Mouse (Mus musculus): Measurements from ENCODE around the gene Cenpl. TPM values are rescaled to one million over a fixed set of nuclear protein-coding genes. Genes with fewer than 3 reads are reported as not detected.

Gene Cenpl
- polyA plus RNA-seq, 1 experiment: 1.7 TPM

GRCm38 (mm10) chr1:161034435-161035280 lies 35.9 kb upstream of the Cenpl start, which contains the start of gene Zbtb37:
Gene Zbtb37 (minus strand): TSS chr1:161034849.
- TF ChIP-seq CTCF (IDR thresholded peaks at IDR 0.05; ENCODE audit: extremely low read depth, insufficient read depth, low read length) (no peak), POLR2A (IDR thresholded peaks at IDR 0.05; ENCODE audit: extremely low read depth, insufficient read depth, low read length) (peak; percentile 100)
- peak within 1 kb of the TSS; percentile 91 for H3K4me3 ChIP-seq (ENCODE audit: insufficient read depth, low read length)
- peak within 1 kb of the TSS; percentile 80 for H3K27ac ChIP-seq (ENCODE audit: insufficient read depth, low read length)
- no peaks in the 10 kb centered on the region; the same call in 1 of the 2 replicates for H3K4me1 ChIP-seq (ENCODE audit: control insufficient read depth, insufficient read depth, low read length)

DNA sequence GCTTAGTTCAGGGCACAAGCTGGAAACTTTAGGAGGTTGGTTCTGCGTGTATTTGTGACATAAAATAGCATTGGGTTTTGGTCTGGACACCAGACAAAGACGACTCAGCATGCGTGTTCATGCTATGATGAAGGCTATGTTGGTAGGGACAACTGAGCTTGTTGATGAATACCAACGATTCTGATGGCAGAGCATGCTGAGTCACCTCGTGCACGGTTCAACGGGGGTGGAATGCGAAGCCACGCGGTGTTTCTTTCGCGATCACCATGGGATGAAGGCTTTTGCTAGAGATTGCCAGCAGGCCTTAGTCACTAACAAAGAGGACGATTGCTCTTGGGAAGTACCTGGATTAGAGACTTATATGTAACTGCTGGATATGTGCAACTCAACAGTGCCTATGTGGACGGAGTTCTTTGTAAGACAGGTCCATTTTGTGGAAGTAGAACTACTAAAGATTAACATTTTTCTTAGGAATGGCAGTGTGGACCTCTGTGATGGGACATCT lies 35.2 kb upstream of the Cenpl start:
- peak overlapping the region; percentile 91 for H3K4me3 ChIP-seq (ENCODE audit: insufficient read depth, low read length)
- H3K27ac ChIP-seq (ENCODE audit: insufficient read depth, low read length): peak overlapping the region; percentile 80
- TF ChIP-seq CTCF (IDR thresholded peaks at IDR 0.05; ENCODE audit: extremely low read depth, insufficient read depth, low read length) (no peak), POLR2A (IDR thresholded peaks at IDR 0.05; ENCODE audit: extremely low read depth, insufficient read depth, low read length) (no peak)
- no peaks in the 10 kb centered on the region; the same call in 1 of the 2 replicates for H3K4me1 ChIP-seq (ENCODE audit: control insufficient read depth, insufficient read depth, low read length)

DNA sequence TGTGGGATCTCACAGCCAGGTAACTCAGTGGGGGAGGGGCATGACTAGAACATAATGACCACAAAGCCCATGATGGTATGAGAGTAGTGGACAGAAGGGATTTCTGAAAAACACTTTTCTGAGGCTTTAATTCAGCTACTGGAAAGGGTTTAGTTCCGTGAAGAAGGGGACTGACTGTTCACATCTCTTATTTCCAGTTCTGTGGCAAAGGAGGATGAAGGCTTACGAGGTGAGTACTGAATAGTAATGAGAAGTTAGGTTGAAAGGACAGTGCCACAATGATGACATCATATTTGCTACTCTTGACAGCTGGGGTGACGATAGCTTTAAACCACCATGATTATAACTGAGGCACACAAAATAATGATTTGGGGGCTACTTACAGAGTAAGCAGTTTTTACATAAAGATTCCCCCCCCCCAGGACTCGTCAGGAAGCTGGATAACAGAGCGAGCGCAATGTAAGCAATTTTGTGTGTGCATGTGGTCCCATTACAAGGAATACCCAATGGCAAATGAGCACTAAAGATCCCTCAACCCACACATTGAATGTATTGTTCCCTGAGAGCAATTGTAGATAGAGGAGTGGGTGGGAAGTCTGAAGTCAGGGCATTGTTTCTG lies 34.6 kb upstream of the Cenpl start:
- Histone ChIP-seq H3K27ac (ENCODE audit: insufficient read depth, low read length) (peak overlapping the region; percentile 80), H3K4me3 (ENCODE audit: insufficient read depth, low read length) (peak overlapping the region; percentile 91), H3K4me1 (ENCODE audit: control insufficient read depth, insufficient read depth, low read length) (no peaks in the 10 kb centered on the region; the same call in 1 of the 2 replicates)
- TF ChIP-seq POLR2A (IDR thresholded peaks at IDR 0.05; ENCODE audit: extremely low read depth, insufficient read depth, low read length) (peak; percentile 50; the same call in 1 of the 2 replicates), CTCF (IDR thresholded peaks at IDR 0.05; ENCODE audit: extremely low read depth, insufficient read depth, low read length) (no peak)

- TF ChIP-seq CTCF (IDR thresholded peaks at IDR 0.05; ENCODE audit: extremely low read depth, insufficient read depth, low read length) (no peak), POLR2A (IDR thresholded peaks at IDR 0.05; ENCODE audit: extremely low read depth, insufficient read depth, low read length) (no peak)
- Histone ChIP-seq H3K4me1 (ENCODE audit: control insufficient read depth, insufficient read depth, low read length) (no peaks in the 10 kb centered on the region; the same call in 1 of the 2 replicates), H3K27ac (ENCODE audit: insufficient read depth, low read length) (no peak overlapping the region), H3K4me3 (ENCODE audit: insufficient read depth, low read length) (peak overlapping the region; percentile 91)
Measured at GRCm38 (mm10) chr1:161036411-161036841, 34.1 kb upstream of the Cenpl start.

- Histone ChIP-seq H3K27ac (ENCODE audit: insufficient read depth, low read length) (no peak overlapping the region), H3K4me1 (ENCODE audit: control insufficient read depth, insufficient read depth, low read length) (no peaks in the 10 kb centered on the region; the same call in 1 of the 2 replicates), H3K4me3 (ENCODE audit: insufficient read depth, low read length) (peak overlapping the region; percentile 91; the same call in 1 of the 2 replicates)
- TF ChIP-seq CTCF (IDR thresholded peaks at IDR 0.05; ENCODE audit: extremely low read depth, insufficient read depth, low read length) (no peak), POLR2A (IDR thresholded peaks at IDR 0.05; ENCODE audit: extremely low read depth, insufficient read depth, low read length) (no peak)
Measured at GRCm38 (mm10) chr1:161037026-161037425, 33.5 kb upstream of the Cenpl start.

GRCm38 (mm10) chr1:161037599-161037998 lies 32.9 kb upstream of the Cenpl start:
- no peak for TF ChIP-seq CTCF (IDR thresholded peaks at IDR 0.05; ENCODE audit: extremely low read depth, insufficient read depth, low read length)
- no peak for TF ChIP-seq POLR2A (IDR thresholded peaks at IDR 0.05; ENCODE audit: extremely low read depth, insufficient read depth, low read length)
- Histone ChIP-seq H3K27ac (ENCODE audit: insufficient read depth, low read length) (no peak overlapping the region), H3K4me3 (ENCODE audit: insufficient read depth, low read length) (peak overlapping the region; percentile 91; the same call in 1 of the 2 replicates), H3K4me1 (ENCODE audit: control insufficient read depth, insufficient read depth, low read length) (no peaks in the 10 kb centered on the region; the same call in 1 of the 2 replicates)

GRCm38 (mm10) chr1:161038004-161038403 lies 32.5 kb upstream of the Cenpl start:
- Histone ChIP-seq H3K27ac (ENCODE audit: insufficient read depth, low read length) (no peak overlapping the region), H3K4me1 (ENCODE audit: control insufficient read depth, insufficient read depth, low read length) (no peaks in the 10 kb centered on the region; the same call in 1 of the 2 replicates), H3K4me3 (ENCODE audit: insufficient read depth, low read length) (no peak overlapping the region; the same call in 1 of the 2 replicates)
- TF ChIP-seq CTCF (IDR thresholded peaks at IDR 0.05; ENCODE audit: extremely low read depth, insufficient read depth, low read length) (no peak), POLR2A (IDR thresholded peaks at IDR 0.05; ENCODE audit: extremely low read depth, insufficient read depth, low read length) (0 out of 2 replicates have a peak, but pooled peaks have one; percentile 26)

DNA sequence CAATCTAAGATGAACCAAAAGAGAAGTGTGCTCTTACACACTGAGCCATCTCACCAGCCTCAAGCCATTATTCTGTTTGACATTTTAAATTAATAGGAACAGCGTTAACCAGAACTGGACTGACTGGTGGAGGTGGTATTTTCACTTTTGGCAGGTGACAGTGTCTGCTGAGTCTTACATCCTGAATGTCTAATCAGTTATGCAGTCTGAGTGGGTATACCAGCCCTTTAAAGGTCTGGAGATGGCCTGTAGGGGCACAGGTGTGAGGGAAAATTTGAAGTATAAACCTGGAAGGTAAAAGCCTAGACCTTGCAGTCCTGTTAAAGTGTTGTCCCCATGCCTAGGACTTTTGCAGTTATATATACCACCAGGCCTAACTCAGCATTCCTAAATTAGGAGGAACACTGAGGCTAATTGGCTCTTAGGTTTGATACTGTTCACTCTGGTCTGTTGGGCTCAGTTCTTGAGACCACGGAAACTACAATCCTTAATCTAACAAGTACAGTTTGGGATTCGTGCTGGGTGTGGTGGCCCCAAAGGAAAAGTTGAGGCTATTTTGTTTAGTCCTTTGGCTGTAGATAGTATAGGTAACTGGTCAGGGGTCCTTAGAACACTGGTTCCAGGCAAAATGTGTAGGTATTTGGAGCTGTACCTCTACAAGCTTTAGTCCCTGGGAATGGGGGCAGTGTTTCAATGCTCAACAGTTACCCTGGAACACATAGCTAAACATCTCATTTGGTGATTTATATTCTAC lies 31.4 kb upstream of the Cenpl start:
- Histone ChIP-seq H3K27ac (ENCODE audit: insufficient read depth, low read length) (no peak overlapping the region), H3K4me3 (ENCODE audit: insufficient read depth, low read length) (no peak overlapping the region), H3K4me1 (ENCODE audit: control insufficient read depth, insufficient read depth, low read length) (no peaks in the 10 kb centered on the region; the same call in 1 of the 2 replicates)
- TF ChIP-seq CTCF (IDR thresholded peaks at IDR 0.05; ENCODE audit: extremely low read depth, insufficient read depth, low read length) (no peak), POLR2A (IDR thresholded peaks at IDR 0.05; ENCODE audit: extremely low read depth, insufficient read depth, low read length) (peak; percentile 26; the same call in 1 of the 2 replicates)
